Mouse (Mus musculus) testis, postnatal 10 days (tissue): Measurements from ENCODE around the gene Snd1.

Experiments used
- DNase-seq: peaks from one replicate; pipeline ENCODE4 v3.0.0; 2021; ENCODE audit warnings: low spot score

The Snd1 gene

DNA sequence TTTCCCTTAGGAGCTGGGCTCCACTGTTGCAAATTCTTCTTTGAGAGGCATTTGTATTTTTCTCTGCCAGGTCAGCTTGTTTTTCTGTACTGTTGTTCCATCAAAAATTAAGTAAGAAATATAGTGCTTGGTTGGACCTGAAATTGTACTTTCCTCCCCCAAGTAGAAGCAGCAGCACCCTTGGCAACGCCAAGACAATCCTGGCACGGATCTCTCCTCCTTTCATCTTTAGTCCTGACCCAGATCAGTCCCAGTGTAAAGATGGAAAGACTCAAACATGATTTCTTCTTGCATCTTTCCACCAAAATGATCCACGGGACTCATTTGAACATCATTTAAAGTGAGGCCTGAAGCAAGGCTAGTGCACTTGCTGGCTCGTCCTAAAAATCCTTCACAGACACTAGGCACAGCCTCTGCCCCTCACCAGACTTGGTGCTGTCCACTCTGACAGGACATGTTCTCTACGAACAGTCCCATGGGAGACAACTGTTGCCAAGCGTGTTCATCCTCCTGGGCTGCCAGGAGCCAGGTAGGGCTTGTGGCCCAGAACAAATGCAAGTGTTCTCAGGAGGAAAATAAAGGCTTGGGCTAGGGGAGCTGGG, 328.8 kb downstream of the Snd1 start:
- no peak for DNase-seq

DNA sequence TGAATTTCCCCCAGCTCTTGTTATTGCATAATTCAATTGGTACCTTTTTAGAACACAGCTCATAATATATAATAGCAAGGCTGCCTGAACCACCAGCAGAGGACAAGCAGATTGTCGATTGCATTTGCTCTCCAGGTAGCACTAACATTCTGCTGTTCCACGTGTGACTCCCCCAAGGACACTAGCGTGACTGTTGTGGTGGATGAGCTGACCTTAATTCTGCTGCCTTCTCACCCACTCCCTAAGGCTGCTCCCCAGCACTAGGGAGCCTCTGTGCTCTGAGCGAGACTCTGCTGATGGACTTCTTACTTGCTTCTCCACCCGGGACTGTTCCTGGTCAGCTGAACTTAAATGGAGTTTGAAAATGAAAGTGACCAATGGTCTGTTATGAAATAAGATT, 329.8 kb downstream of the Snd1 start:
- DNase-seq = no peak

DNA sequence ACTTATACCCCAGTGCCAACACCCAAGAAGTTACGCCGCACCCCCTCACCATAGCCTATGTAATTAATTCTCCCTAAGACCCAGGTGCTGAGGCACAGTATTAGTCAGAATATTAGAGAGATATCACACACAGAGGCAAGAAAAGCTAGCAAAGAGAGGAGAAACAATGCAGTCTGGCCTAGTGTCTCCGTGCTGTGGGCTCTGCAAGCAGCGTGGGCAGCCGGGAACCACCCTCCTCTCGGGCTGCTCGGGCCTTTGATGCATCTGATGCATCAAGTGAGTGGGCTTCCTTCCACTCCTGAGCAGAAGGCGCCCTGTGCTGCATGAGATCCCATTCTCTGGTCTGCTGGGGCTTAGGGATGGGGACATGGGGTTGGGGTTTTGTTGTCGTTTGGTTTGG, 338.1 kb downstream of the Snd1 start:
- no peak for DNase-seq

DNA sequence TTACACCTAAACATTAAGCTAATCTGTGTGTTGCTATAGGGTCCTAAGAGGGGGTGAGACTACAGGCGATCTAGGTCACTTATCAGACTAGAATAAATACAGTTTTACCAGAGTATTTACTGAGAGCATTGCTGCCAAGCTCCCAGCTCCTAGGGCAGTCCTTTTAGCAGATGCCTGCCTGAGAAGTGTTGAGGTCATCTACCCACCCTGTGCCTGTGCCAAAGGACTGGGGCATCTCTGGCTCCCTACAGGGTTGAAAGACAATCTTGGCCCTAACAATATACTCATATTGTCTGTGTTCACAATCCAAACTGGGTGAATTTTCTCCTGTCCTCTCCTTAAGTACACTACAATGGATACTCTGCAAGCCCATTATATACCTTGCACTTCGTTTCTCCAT, 340.0 kb downstream of the Snd1 start:
- DNase-seq = no peak

DNA sequence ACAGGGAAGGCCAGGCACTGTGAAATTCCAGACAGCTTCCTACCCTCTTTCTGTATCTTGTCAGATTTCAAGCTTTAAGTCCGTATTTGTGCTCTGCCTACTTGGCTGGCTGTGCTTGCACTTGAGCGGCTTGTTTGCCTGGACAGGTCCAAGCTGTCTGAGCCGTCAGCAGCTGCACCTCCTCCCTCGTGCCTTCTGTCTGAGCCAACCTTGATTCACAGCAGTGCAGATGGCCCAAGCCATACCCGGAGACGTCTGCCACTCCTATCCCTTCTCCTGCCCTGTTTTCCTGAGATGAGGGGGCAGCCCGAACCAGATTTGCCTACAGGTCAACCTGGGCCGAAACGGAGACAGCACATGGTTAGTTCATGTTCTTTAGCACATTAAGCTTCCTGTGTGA, 342.1 kb downstream of the Snd1 start:
- DNase-seq = no peak

DNA sequence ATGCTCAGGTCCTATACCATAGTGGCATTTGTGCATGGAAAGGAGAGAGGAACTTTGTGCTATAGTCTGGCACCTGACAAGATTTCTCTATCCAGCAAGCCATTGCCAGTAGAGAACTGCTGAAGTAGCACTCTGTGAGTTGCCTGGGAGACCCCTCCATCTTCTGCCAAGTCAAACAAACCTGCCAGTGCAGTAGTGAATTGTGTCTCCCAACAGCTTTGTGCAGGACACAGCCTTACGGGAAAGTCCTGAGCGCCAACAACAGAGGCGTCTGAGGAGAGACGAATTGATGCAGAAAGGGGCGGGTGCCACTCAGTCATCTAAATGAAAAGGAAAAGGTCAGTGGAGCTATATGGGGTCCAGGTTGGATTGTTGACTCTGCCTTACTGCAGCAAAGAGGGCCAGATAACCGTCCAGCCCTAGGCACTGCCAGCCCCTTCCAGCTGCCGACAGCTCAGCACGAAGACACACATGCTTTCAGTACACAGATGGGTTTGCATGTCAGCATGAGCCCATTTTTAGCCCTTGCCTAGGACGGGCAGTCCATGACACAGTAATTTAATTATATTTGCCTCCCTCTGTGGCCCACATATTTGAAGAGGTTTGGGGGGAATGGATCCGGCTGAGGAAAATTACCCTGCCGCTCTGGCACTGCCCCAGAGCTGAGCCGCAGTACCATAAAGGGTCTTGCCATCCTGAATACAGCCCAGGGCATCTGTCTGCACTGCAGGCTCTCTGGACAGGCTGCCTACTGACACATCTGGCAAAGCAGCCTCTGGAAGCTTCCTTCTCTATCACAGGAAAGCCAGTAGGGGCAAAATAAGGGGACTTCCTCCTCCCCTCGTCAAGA, 344.8 kb downstream of the Snd1 start:
- DNase-seq = no peak

DNA sequence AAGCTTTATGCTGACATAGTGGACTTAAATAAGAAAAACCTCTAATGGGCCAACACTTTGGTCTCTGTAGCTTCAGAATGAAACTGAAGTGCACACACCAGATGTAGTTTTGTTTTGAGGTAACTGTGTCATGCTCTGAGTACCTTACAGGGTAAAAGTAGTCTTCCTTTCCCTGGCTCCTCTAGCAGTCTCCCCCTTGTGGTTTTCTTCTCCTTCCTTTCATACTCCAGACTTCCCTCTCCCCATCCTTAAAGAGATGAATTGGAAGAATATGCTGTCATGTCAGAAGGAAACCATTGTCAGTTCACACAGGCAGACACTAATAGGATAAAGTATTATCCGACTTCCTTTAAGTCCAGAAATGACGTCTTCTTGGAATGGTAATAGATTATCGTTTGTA, 347.4 kb downstream of the Snd1 start:
- no peak for DNase-seq

DNA sequence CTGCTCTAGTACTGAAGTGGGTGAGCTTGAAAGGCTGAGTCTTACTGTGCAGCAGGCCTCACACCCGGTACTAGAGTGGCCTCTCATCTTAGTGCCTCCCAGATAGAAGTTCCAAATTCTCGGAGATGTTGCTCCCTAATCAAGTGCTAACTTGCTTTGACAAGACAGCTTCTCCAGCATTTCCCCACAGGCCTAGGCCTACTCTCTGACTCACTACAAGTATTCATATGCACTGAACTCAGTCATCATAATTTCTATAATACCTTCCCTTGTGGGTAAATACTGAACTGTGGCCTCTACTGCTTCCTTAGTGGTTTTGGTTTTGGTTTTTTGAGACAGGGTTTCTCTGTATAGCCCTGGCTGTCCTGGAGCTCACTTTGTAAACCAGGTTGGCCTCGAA, 348.4 kb downstream of the Snd1 start:
- DNase-seq = no peak

DNA sequence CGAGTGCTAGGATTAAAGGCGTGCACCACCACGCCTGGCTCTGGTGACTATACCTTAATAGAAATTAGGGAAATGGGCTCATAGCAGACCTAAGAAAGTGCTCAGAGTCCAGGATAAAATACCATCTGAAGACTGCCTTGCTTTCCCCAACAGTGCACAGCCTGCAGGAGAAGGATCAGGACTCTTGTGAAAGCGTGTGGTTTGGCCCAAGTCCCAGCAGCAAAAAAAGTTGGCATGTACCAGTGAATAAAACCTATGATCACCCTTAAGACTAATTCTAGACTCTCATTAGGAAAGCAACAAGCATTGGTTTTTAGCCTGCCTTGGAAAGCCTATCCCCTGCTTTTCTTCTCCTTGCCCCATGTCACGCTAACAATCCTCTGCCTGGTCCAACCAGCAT, 348.9 kb downstream of the Snd1 start:
- no peak for DNase-seq

DNA sequence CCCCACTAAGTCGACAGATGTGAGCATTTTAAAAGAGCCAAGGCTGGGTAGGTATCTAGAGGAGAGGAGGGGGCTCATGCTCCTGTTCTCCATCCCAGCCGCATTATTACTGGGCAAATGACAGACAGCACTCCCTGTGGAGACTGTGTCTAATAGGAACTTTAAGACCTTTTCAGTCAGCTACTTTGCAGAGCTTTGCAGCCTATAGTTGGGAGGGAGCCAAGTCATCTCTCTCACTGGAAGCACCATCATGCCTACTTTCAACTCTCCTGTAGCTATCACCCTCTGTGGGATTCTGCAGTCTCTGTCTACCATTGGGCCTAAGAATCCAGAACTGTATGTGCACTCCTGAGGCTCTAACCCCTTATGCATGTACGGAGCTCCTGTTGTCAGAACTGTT, 351.0 kb downstream of the Snd1 start:
- DNase-seq = no peak

DNA sequence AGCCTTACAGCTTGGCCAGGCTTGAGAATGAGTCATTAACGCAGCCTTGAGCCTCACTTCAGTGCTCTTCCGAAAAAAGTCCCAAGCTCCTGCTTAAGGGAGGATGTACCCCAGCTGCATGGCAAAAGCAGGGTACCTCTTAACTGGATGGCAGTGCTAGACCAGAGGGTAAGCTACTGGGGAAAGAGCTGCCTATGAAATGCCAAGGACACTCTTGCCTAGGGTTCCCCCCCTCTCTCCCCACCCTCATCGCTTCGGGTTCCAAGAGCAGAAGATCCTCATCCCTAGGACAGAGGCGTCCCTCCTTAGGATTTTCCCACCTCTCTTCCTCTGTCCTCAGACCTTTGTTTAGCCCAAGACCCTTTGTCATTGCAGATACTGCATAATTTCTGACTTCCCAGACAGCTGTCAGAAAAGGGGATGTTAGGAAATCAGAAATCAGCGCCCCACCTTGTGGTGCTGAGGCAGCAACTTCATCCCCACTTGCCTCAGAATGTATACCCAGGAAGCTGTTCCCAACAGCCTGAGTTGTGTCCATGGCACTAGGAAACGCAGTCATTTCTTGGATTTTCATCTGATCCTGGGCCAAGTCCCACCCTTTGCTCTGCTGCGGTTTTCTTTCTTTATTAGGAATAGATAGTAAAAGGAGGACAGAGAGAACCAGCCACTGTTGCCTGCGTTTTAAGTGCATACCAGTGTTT, 351.9 kb downstream of the Snd1 start:
- no peak for DNase-seq

DNA sequence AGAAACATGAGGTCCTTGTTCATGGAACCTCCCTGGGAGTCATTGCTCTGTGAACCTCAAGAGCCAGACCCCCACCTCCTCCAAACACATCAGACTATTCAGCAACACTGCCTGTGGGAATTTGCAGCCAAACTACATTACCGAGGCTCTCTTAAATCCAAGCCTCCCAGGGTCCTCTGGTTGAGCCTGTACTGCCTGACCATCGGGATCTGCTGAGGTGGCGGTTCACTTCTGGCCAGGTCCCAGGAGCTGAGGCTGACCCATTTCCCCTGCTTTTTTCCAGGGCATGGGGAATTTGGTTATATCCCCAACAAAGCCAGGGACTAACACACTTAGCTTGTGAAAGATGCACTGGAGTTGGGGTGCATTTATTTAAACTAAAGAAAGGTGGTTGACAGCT, 352.6 kb downstream of the Snd1 start:
- DNase-seq = no peak

DNA sequence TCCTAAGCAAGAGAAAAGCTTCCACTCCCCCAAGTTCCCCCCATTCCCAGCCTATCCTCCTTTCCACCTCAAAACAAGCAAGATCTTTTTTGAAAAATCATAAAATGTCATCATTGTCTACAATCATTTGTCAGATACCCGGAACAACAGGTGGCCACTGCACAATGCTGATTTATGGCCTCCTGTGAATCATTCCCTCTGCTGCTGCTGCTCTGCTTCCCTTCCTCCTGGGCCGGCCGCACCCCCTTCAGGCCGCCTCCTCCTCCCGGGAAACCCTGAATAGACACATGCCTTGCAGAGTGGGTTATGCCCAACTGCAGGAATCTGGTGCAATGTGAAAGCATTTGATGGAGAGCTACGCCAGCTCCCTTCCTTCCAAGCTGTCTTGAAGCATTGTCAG, 353.7 kb downstream of the Snd1 start:
- no peak for DNase-seq

DNA sequence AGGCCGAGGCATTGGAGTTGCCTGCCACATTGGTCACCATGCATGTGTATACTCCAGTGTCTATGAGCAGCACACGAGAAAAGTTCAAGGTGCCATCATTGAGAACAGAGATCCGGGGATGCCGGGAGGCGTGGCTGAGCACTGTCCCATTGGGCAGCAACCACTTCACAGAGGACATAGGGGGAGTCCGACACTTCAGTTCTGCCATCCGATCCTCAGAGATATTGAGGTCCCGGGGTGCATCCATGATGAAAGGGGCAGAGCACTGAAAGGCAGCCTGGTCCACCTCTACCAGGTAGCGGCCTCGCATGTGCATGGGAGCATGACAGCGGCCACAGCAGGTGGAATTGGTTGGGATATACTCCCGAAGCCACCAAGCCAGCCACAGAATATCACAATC, 355.4 kb downstream of the Snd1 start:
- no peak for DNase-seq

DNA sequence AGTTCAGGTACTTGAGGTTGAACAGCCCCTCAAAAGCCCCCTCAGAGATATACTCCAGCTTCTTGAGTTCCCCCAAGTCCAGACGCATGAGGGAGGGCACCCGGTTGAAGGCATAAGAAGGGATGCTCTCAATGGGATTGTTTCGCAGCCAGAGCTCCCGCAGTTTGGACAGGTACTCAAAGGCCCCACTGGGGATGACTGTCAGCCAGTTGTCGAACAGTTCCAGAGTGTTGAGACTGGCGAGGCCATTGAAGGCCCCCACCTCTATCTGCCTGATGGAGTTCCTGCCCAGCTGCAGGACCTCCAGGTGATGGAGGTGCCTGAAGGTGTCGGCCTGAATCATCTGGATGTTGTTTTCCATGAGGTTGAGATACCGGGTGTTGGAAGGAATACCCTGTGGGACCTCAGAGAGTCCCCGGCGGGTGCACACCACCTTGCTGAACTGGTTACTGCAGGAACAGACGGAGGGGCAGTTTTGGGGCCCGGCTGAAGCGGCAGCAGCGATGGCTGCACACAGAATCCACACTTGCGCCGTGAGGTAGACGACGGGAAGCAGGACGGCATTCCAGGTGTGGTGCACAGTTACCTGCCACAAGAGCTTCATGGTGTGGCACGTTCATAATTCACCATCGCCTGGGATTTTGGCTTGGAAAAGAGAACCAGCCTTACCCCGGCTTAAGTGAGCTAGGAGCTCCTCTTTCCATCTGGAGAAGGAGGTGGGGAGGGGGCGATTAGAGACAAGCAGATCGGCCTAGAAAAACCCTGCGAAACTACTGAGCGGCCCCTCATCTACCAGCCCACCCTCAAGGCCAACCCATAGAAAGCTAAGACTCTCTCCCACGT, 356.3 kb downstream of the Snd1 start, which contains the start of gene Lrrc4:
Lrrc4 (minus strand) TSS at position 737 of the 843 bp plus-strand sequence.
- DNase-seq = no peak

DNA sequence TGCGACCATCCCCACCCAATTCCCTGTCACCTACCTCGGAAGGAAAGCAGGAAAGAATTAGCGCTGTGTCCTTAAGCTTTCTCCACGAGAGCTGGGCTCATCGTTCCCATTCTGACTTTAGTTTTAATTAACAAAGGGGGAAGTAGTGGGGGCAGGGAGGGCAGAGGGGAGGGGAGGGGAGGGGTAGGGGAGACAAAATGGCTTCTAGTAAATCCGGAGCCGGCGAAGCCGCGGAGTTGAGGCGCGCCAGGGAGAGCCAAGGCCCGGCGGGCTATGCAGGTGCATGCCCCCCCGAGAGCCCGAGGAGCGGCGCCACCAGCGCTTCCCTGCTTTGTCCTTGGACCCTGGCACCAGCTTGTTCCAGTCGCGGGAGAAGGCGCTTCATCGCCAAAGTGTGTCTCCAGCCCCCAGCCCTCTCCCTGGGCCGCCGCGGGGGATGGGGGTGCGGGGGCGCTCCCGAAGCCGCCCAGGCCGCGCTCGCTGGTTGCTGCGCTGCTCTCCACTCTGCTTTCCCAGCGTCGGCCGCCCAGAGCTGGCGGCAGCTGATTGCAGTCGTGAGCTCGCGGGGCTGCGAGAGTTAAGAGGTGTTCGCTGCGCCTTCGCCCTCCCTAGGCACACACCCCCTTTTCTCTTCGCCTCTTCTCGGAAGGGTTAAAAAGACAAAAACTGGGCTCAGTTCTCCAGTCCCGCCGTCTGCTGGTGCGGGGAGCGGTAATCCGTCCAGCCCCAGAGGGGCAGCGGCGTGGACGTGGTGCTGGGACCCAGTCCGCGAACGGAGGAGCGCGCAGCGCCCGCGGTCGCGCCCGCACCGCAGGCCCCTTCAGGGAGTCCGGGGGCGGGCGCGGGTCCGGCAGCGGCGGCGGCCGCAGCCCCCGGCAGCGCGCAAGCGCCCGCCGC, 357.2 kb downstream of the Snd1 start:
- DNase-seq = peak; percentile 71

DNA sequence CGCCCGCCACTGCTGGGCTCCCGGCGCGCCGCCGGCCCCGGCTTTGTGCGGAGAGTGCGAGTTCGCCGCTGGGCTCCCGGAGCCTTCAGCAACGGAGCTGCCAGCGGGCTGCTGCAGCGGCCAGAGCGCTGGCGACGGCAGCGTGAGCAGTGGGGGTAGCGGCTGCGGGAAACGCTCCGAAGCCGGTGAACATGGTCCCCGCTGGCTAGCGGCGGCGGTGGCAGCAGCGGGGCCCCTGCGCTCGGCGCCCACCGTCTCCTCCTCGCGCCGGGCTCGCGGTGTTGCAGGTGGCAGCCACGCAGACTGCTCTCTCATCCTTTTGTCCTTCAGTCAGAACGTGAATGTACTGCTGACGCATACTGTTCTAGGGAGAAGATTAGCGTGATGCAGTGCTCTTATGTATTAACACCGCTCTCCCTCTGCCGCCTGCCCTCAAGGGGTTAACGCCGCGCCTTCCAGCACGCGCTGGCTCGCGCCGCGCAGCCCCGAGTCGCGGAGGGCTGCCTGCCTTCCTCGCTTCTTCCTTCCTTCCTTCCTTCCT, 357.9 kb downstream of the Snd1 start:
- DNase-seq = peak; percentile 67

DNA sequence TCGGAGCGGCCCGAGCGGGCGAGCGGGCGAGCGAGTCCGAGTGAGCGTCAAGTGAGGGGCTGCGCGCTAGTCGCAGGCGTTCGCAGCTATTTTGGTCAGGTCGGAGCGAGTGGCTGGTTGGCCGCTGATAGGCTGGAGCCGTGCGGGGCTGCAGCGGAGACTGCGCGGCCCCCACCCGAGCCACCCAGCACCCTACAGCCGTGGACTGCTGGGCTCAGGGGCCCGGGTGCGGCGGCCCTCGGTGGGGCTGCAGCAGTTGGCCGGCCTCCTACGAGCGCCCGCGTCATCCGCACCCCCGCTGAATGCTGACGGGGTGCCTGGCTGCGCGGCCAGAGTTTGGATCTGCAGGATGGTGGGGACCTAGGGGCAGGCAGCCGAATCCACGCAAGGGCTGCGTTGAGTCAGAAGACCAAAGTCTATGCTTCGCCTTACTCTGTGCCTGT, 358.5 kb downstream of the Snd1 start:
- peak; percentile 62 for DNase-seq

DNA sequence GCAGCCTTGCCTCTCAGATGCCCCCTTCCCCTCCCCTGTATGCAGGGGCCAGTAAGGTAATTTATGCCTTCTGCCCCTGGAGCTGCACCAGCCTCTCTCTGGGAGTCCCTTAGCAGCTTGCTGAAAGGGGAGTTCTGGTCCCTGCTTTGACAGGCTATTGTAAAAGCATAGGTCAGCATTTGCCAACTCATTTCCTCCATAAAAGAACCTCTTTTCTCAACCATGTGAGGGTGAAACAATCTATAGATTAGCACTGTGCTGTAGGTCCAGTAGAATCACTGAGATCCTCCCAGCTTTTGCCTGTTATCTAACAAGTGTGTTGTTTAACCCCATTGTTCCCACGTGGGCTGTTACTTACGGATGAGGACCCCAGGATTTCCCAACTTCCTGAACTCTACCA, 359.1 kb downstream of the Snd1 start:
- DNase-seq = no peak

DNA sequence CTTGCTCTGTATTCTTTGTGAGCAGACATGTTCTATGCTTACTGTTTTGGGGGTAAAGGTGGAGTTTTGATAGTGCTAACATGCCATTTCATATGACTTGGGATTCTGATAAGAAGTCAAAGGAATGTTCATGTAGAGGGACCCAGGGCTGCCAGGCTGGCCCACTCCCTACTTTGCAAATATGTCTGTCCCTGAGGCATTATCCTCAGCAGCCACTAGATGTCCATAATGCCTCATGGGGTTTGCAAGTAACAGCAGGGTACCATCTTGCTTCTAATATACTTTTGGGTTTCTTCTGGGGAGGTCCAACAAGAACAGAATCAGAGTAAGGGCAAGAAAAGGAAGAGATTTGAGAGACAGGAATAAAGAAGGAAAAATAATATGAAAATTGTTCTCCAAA, 361.7 kb downstream of the Snd1 start:
- no peak for DNase-seq

DNA sequence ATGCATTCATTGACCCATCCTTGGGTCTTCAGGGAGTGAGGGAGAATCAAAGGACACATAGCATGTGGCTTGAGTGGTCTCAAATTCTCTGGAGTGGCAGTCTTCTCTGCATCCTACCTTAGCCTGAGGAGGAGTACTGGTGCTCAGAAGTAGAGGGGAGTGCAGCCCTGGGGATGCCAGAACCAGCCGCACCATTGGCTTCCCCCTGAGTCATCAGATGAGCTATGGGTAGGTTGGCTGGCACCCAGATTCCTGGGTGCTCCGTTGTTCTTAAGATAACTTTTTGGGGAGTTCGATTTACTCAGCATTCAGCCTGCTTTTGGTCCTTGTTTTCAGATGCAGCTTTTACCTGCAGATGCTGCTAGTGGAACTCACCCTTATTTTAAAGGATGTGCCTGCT, 366.6 kb downstream of the Snd1 start:
- DNase-seq = no peak
